Mouse (Mus musculus) small intestine, adult 10 weeks (tissue): Measurements from ENCODE around the gene C1qtnf3. TPM values are rescaled to one million over a fixed set of nuclear protein-coding genes. Genes with fewer than 3 reads are reported as not detected.

Source experiments
- polyA plus RNA-seq: library from polyadenylated mRNA; stranded (reverse); fragments of 350-450 nt; fragmentation: Illumina TruSeq; extraction: RNeasy Lipid Tissue Mini Kit (QIAGEN cat#74804); gene quantifications from one replicate; pipeline ENCODE4 v1.2.3, GENCODE M21; 2014; ENCODE audit warnings: low replicate concordance

C1qtnf3 gene
- polyA plus RNA-seq: 2.0 TPM

GRCm38 (mm10) chr15:10951951-10952759 lies at the start of gene C1qtnf3:
Gene C1qtnf3 (plus strand): TSS chr15:10952332.

GRCm38 (mm10) chr15:10981377-10982063 lies 29.4 kb downstream of the C1qtnf3 start, which contains the start of gene Amacr:
Gene Amacr (plus strand): TSS chr15:10981756.

DNA sequence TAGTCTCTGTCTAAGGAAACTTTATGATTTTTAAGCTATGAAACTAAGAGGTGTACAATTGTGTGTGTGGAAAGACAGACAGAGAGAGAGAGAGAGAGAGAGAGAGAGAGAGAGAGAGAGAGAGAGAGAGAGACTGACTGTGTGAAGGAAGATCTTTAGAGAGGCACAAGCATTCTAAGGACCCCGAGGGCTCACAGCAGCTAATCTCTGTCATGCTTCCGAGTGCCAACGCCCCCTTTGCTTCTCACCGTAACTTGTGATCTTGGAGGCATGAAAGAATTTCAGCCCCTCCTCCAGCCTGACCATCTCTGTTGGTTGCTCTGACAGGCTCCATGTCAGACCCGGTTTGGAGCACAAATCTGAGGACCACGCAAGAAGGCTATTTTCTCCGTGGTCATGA lies 48.3 kb downstream of the C1qtnf3 start, which contains the start of gene Slc45a2:
Gene Slc45a2 (plus strand): TSS at position 301 of the 400 bp plus-strand sequence.

Other genes starting within 250 kb of the C1qtnf3 start
- 12.9 TPM for gene Rai14, start 237.7 kb upstream of the C1qtnf3 start, polyA plus RNA-seq
- 7.5 TPM for gene Amacr, start 29.4 kb downstream of the C1qtnf3 start, polyA plus RNA-seq
- gene Slc45a2, start 48.4 kb downstream of the C1qtnf3 start, polyA plus RNA-seq: not detected
- gene Rxfp3, start 85.7 kb downstream of the C1qtnf3 start, polyA plus RNA-seq: not detected
- 1.8 TPM for gene Adamts12, start 112.5 kb downstream of the C1qtnf3 start, polyA plus RNA-seq